Mouse (Mus musculus): ENCODE results near the gene Gjd3. TPM values are rescaled to one million over a fixed set of nuclear protein-coding genes. Genes with fewer than 3 reads are reported as not detected.

The Gjd3 gene
- total and polyA plus RNA-seq, 3 experiments, result not detected

DNA sequence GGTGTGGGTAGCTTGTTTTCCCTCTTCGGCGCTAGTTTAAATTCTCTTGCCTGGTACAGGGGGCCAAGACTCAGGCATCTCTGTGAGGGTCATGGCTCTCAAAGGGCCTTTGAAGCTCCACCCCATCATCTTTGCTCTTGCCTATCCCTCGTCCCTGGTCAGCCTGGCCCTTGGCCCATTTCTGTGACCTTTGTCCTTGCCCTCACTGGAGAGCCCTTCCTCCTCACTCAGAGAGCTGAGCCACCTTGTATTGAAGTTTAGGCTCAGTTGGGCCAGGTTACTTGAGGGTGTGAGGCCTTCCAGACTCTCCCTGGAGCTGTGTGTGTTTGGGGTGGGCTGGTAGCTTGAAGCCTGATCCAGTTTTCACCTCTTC lies 37.2 kb downstream of the Gjd3 start:
- no peak for TF ChIP-seq ZKSCAN1 (IDR thresholded peaks at IDR 0.05; ENCODE audit: low read depth, low read length)
- no peak for TF ChIP-seq RAD21 (IDR thresholded peaks at IDR 0.05; ENCODE audit: low read depth, low read length)
- no peak for TF ChIP-seq SIN3A (IDR thresholded peaks at IDR 0.05; ENCODE audit: low read length)
- TF ChIP-seq MAZ (IDR thresholded peaks at IDR 0.05; ENCODE audit: low read depth, low read length), result no peak
- TF ChIP-seq MYB (IDR thresholded peaks at IDR 0.05; ENCODE audit: low read depth, low read length), result no peak
- TF ChIP-seq TCF12 (IDR thresholded peaks at IDR 0.05; ENCODE audit: low read depth, low read length), result no peak
- TF ChIP-seq CTCF (IDR thresholded peaks at IDR 0.05 in 2 of 3, conservative IDR thresholded peaks at IDR 0.05 in 1 of 3; ENCODE audit: control insufficient read depth in 1 of 3, insufficient read depth in 1 of 3, low read depth in 2 of 3, low read length in 3 of 3, poor library complexity in 1 of 3, severe bottlenecking in 1 of 3), result no peak
- TF ChIP-seq SMC3 (IDR thresholded peaks at IDR 0.05; ENCODE audit: low read depth, low read length), result no peak
- no peak for TF ChIP-seq MAX (IDR thresholded peaks at IDR 0.05; ENCODE audit: low read length)
- TF ChIP-seq ZMIZ1 (IDR thresholded peaks at IDR 0.05; ENCODE audit: low read depth, low read length), result no peak
- no peak for TF ChIP-seq CHD2 (IDR thresholded peaks at IDR 0.05; ENCODE audit: low read length)
- TF ChIP-seq MYC (IDR thresholded peaks at IDR 0.05; ENCODE audit: low read depth, low read length), result no peak
- no peak for TF ChIP-seq JUND (IDR thresholded peaks at IDR 0.05; ENCODE audit: low read depth, low read length)
- no peak for TF ChIP-seq E2F4 (IDR thresholded peaks at IDR 0.05; ENCODE audit: borderline replicate concordance, low read depth, low read length)
- TF ChIP-seq HCFC1 (IDR thresholded peaks at IDR 0.05; ENCODE audit: low read depth, low read length), result no peak
- no peak for TF ChIP-seq MAFK (IDR thresholded peaks at IDR 0.05; ENCODE audit: borderline replicate concordance, low read depth, low read length)
- TF ChIP-seq GABPA (IDR thresholded peaks at IDR 0.05; ENCODE audit: low read depth, low read length), result no peak
- TF ChIP-seq TBP (IDR thresholded peaks at IDR 0.05; ENCODE audit: low read depth, low read length), result no peak
- no peak for TF ChIP-seq ELF1 (IDR thresholded peaks at IDR 0.05; ENCODE audit: low read depth, low read length)
- Histone ChIP-seq H3K36me3 (ENCODE audit: control insufficient read depth in 1 of 2, insufficient read depth in 2 of 2, low read length in 2 of 2) (peaks cover 0 to 31% of the 10 kb centered on the region in 2 experiments; a peak in 2 of 4 replicates), H3K27ac (ENCODE audit: control insufficient read depth, low read depth, low read length) (no peak overlapping the region)

GRCm38 (mm10) chr11:98944897-98945604 lies 37.8 kb downstream of the Gjd3 start:
- Histone ChIP-seq H3K9ac (ENCODE audit: control insufficient read depth, low read depth, low read length, poor library complexity, severe bottlenecking) (no peak overlapping the region), H3K27me3 (ENCODE audit: control insufficient read depth in 1 of 2, insufficient read depth in 2 of 2, low read length in 2 of 2) (no peaks in the 10 kb centered on the region)
- no peak for DNase-seq (ENCODE audit: low read depth, low spot score)

More for the DNA sequence above, 37.2 kb downstream of the Gjd3 start:
- Histone ChIP-seq H3K27me3 (ENCODE audit: control insufficient read depth in 1 of 2, insufficient read depth in 2 of 2, low read length in 2 of 2) (no peaks in the 10 kb centered on the region), H3K79me2 (ENCODE audit: control insufficient read depth, insufficient read depth, low read length, poor library complexity) (peaks cover 4% of the 10 kb centered on the region; the same call in 1 of the 2 replicates), H3K9me3 (replicated peaks; ENCODE audit: insufficient read depth, low read length) (no peaks in the 10 kb centered on the region), H3K4me1 (ENCODE audit: control insufficient read depth in 1 of 2, insufficient read depth in 2 of 2, low read length in 2 of 2) (peaks cover 24 to 42% of the 10 kb centered on the region in 2 experiments), H3K9ac (ENCODE audit: control insufficient read depth, low read depth, low read length, poor library complexity, severe bottlenecking) (no peak overlapping the region), H3K4me3 (ENCODE audit: control insufficient read depth in 1 of 2, insufficient read depth in 1 of 2, low read depth in 2 of 2, low read length in 2 of 2) (no peak overlapping the region)
- no peak for DNase-seq (ENCODE audit: low read depth, low spot score)

More at GRCm38 (mm10) chr11:98944897-98945604, 37.8 kb downstream of the Gjd3 start:
- Histone ChIP-seq H3K27ac (ENCODE audit: control insufficient read depth, low read depth, low read length) (no peak overlapping the region), H3K36me3 (ENCODE audit: control insufficient read depth in 1 of 2, insufficient read depth in 2 of 2, low read length in 2 of 2) (peaks cover 0 to 27% of the 10 kb centered on the region in 2 experiments; a peak in 2 of 4 replicates), H3K4me3 (ENCODE audit: control insufficient read depth in 1 of 2, insufficient read depth in 1 of 2, low read depth in 2 of 2, low read length in 2 of 2) (no peak overlapping the region), H3K4me1 (ENCODE audit: control insufficient read depth in 1 of 2, insufficient read depth in 2 of 2, low read length in 2 of 2) (peaks cover 21 to 43% of the 10 kb centered on the region in 2 experiments), H3K9me3 (replicated peaks; ENCODE audit: insufficient read depth, low read length) (no peaks in the 10 kb centered on the region), H3K79me2 (ENCODE audit: control insufficient read depth, insufficient read depth, low read length, poor library complexity) (peaks cover 6% of the 10 kb centered on the region)
- no peak for TF ChIP-seq TAL1 (IDR thresholded peaks at IDR 0.05; ENCODE audit: low read length)
- TF ChIP-seq CTCF (IDR thresholded peaks at IDR 0.05 in 2 of 3, conservative IDR thresholded peaks at IDR 0.05 in 1 of 3; ENCODE audit: control insufficient read depth in 1 of 3, insufficient read depth in 1 of 3, low read depth in 2 of 3, low read length in 3 of 3, poor library complexity in 1 of 3, severe bottlenecking in 1 of 3), result no peak
- no peak for TF ChIP-seq MXI1 (IDR thresholded peaks at IDR 0.05; ENCODE audit: low read depth, low read length)
- no peak for TF ChIP-seq CHD2 (IDR thresholded peaks at IDR 0.05; ENCODE audit: low read length)
- TF ChIP-seq TCF12 (IDR thresholded peaks at IDR 0.05; ENCODE audit: low read depth, low read length), result no peak
- no peak for TF ChIP-seq CHD1 (IDR thresholded peaks at IDR 0.05; ENCODE audit: low read depth, low read length)
- no peak for TF ChIP-seq ZNF384 (IDR thresholded peaks at IDR 0.05; ENCODE audit: low read depth, low read length)
- no peak for TF ChIP-seq POLR2AphosphoS2 (IDR thresholded peaks at IDR 0.05; ENCODE audit: low read length)
- no peak for TF ChIP-seq MYC (IDR thresholded peaks at IDR 0.05; ENCODE audit: low read depth, low read length)
- no peak for TF ChIP-seq USF1 (IDR thresholded peaks at IDR 0.05; ENCODE audit: low read depth, low read length)
- TF ChIP-seq GATA1 (IDR thresholded peaks at IDR 0.05; ENCODE audit: low read depth, low read length), result no peak
- TF ChIP-seq RAD21 (IDR thresholded peaks at IDR 0.05; ENCODE audit: low read depth, low read length), result no peak
- no peak for TF ChIP-seq TBP (IDR thresholded peaks at IDR 0.05; ENCODE audit: low read depth, low read length)
- no peak for TF ChIP-seq MYB (IDR thresholded peaks at IDR 0.05; ENCODE audit: low read depth, low read length)
- TF ChIP-seq JUND (IDR thresholded peaks at IDR 0.05; ENCODE audit: low read depth, low read length), result no peak
- TF ChIP-seq UBTF (IDR thresholded peaks at IDR 0.05; ENCODE audit: borderline replicate concordance, insufficient read depth, low read depth, low read length), result no peak
- no peak for TF ChIP-seq GABPA (IDR thresholded peaks at IDR 0.05; ENCODE audit: low read depth, low read length)

Data from MEL (cell line).